Mouse (Mus musculus) neural tube, embryonic 13.5 days (tissue): ENCODE measurements around the gene Trappc13. TPM values are rescaled to one million over a fixed set of nuclear protein-coding genes. Genes with fewer than 3 reads are reported as not detected.
A peak's percentile ranks its signal among the peaks of the same experiment; 100 is the strongest.

Experiments used
- ATAC-seq: fragments of 200-750 bp; cut with Nextera tagmentation; 2 replicates; pipeline ENCODE4 v1.8.0; 2017; ENCODE audit warnings: low read depth, mild to moderate bottlenecking, moderate TSS enrichment, moderate library complexity
- H3K27ac ChIP-seq: fragments of 300-500 bp; sonication (generic); replicated peaks from 2 replicates; pipeline ENCODE4 v1.5.1; 2015; ENCODE audit warnings: moderate library complexity, mild to moderate bottlenecking, inconsistent platforms
- H3K27me3 ChIP-seq: fragments of 300-500 bp; sonication (generic); 2 replicates; pipeline ENCODE4 v1.6.1; 2015; ENCODE audit warnings: mild to moderate bottlenecking, inconsistent platforms
- H3K36me3 ChIP-seq: fragments of 300-500 bp; sonication (generic); 2 replicates; pipeline ENCODE4 v1.6.1; 2015; ENCODE audit warnings: mild to moderate bottlenecking, inconsistent platforms
- H3K4me1 ChIP-seq: fragments of 300-500 bp; sonication (generic); replicated peaks from 2 replicates; pipeline ENCODE4 v1.6.1; 2015; ENCODE audit warnings: inconsistent platforms
- H3K4me2 ChIP-seq: fragments of 300-500 bp; sonication (generic); 2 replicates; pipeline ENCODE4 v1.6.1; 2015; ENCODE audit warnings: inconsistent platforms, mild to moderate bottlenecking, moderate library complexity
- H3K4me3 ChIP-seq: fragments of 300-500 bp; sonication (generic); 2 replicates; pipeline ENCODE4 v1.5.1; 2015; ENCODE audit warnings: mild to moderate bottlenecking, inconsistent platforms
- H3K9ac ChIP-seq: fragments of 300-500 bp; sonication (generic); 2 replicates; pipeline ENCODE4 v1.6.1; 2015; ENCODE audit warnings: moderate library complexity, mild to moderate bottlenecking, inconsistent platforms
- H3K9me3 ChIP-seq: fragments of 300-500 bp; sonication (generic); 2 replicates; pipeline ENCODE4 v1.6.1; 2016; ENCODE audit warnings: inconsistent platforms
- WGBS: fragments of 180-500 bp; shearing (Covaris S2); methylation state at CpG from one replicate; pipeline ENCODE4 v1.1.7; 2015; 5-methylcytosine and 5-hydroxymethylcytosine counted together
- polyA plus RNA-seq: library from polyadenylated mRNA; unstranded; fragments of >200 nt; fragmentation: Nextera tagmentation; extraction: Ambion mirVana; gene quantifications from 2 replicates; pipeline ENCODE4 v1.2.1, GENCODE M21; 2015

The Trappc13 gene
- polyA plus RNA-seq, 1 experiment from 2014 or later, result 62.9 TPM

DNA sequence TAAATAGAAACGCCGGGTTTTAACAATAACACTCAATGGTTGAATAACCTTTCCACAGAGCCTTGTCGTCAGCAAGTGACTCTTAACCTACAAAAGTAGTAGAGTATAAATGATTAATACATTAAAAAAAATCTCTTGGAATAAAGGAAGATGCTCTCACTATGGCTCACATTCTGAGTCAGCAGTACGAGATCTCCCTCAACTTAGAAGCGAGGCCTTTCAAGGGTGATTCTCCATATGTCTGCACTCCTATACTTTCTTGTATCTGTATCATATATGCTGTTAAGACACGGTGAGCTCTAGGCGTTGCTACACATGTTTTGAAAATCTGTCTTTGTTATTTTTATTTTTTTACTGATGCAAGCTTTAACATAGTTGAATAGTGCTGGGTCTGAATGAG, 67.7 kb downstream of the Trappc13 start:
- 38% methylated on average over 7 of the region's 7 CpGs for WGBS

DNA sequence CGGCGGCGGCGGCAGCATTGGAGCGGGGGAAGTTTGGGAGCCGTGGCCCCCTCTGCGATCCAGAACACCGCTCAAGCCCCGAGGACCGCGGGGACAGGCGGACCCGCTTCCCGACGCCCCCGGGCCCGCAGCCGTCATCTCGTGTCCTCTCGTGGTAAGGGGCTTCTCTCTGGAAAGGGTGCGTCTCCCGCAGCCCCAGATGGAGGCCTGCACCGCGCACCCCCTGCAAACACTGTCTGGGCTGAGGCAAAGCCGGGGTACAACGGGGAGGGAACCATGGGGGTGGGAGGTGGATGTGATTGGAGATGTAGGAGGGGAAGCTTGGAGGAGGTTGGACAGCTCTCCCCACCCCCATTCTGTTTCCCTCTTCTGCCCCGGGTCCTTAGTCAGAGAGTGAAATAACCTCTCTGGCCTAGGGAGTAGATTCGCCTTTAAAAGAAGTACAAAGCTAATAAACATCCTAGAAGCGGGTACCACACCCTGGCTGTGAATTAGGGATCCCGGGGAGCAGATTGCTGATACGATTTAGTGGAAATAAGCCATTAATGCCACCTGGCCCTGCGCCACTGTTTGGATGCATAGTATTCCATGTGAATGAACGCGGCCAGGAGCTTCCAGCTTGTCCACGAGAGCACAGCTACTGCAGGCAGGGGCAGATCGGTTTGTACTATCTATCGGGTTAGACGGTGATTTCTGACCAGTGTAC, 68.3 kb downstream of the Trappc13 start:
- H3K27ac ChIP-seq, result peak overlapping the region; percentile 83
- H3K4me2 ChIP-seq, result peak overlapping the region; percentile 92
- peak overlapping the region; percentile 84 for H3K4me3 ChIP-seq
- peaks cover 26% of the 10 kb centered on the region for H3K4me1 ChIP-seq
- peaks cover 23% of the 10 kb centered on the region for H3K36me3 ChIP-seq
- WGBS, result 1% methylated on average over 26 of the region's 38 CpGs
- H3K9ac ChIP-seq, result peak overlapping the region; percentile 85
- ATAC-seq, result peak; percentile 86
- H3K9me3 ChIP-seq, result no peaks in the 10 kb centered on the region
- no peaks in the 10 kb centered on the region for H3K27me3 ChIP-seq

More for the DNA sequence above, 67.7 kb downstream of the Trappc13 start:
- H3K4me2 ChIP-seq, result peak overlapping the region; percentile 92
- peaks cover 28% of the 10 kb centered on the region for H3K36me3 ChIP-seq
- H3K4me1 ChIP-seq, result peaks cover 26% of the 10 kb centered on the region
- H3K4me3 ChIP-seq, result peak overlapping the region; percentile 84
- peak overlapping the region; percentile 83 for H3K27ac ChIP-seq
- H3K27me3 ChIP-seq, result no peaks in the 10 kb centered on the region
- H3K9ac ChIP-seq, result peak overlapping the region; percentile 85
- H3K9me3 ChIP-seq, result no peaks in the 10 kb centered on the region
- no peak for ATAC-seq

DNA sequence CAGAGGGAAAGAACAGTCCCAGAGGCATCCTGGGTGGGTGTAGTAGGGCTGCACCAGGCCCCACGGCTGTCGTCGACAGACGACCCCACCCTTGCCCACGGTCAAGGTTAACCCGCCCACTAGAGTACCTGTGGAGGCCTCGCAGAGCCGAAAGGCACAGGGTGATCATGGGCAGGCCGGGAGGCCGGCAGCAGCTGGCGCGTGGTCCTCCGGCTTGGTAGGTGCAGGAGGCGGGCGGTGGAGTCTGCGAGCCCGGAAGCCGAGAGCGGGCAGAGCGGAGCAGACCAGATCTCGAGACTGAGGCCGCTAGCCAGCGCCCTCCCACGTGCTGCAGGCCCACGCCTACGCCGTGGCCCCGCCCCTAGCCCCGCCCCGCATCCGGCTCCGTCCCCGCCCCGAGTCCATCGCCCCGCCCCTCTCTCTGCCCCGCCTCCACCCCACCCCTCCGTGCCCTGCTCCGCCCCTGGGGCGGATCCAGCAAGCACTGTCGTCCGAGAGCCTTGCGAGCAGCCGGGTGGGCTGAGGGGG, 68.9 kb downstream of the Trappc13 start, which contains the start of the genes Nln and Sgtb:
Nln (minus strand) TSS at position 327 of the 528 bp plus-strand sequence.
Sgtb (plus strand) TSS at position 454 of the 528 bp plus-strand sequence.
- Histone ChIP-seq H3K27me3 (no peaks in the 10 kb centered on the region), H3K4me3 (peak within 1 kb of the TSS; percentile 84), H3K9me3 (peaks cover 5% of the 10 kb centered on the region; the same call in 1 of the 2 replicates), H3K27ac (peak within 1 kb of the TSS; percentile 83), H3K9ac (peak within 1 kb of the TSS; percentile 85), H3K36me3 (peaks cover 18% of the 10 kb centered on the region), H3K4me2 (peak within 1 kb of the TSS; percentile 92), H3K4me1 (peaks cover 26% of the 10 kb centered on the region)
- 0% methylated on average over 29 of the region's 44 CpGs for WGBS
- ATAC-seq, result peak; percentile 95

DNA sequence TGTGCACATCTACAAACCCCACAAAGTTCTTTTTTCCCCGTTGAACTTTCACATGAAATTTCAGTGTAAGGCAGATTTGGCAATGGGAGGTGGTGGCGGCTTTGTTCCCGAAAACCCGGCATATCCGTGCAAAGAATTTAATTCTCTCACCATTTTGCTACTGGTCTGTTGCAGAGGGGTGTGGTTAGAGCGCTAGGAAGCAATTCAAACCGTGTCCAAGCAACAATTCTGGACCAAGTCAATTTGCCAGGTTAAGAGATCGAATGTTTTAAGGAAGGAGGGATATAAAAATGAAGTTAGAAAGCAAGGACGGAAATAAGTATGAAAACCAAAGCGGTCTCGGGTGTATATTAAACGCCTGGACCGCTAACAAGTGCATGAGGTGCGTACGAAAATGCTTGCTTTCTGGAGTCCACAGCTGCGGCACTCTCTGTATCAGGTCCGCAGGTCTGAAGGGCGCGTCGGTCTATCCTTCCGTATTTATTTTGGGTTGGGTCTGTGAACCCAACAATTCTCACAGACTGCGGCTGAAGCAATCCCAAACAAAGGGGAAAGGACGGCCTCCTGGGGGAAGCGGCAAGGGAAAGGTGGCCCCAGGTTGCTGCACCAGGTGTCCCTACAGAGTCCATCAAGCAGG, 69.5 kb downstream of the Trappc13 start:
- Histone ChIP-seq H3K27me3 (no peaks in the 10 kb centered on the region), H3K27ac (peak overlapping the region; percentile 46), H3K4me1 (peaks cover 26% of the 10 kb centered on the region), H3K4me3 (peak overlapping the region; percentile 84), H3K9ac (peak overlapping the region; percentile 79), H3K9me3 (peaks cover 6% of the 10 kb centered on the region; the same call in 1 of the 2 replicates), H3K4me2 (peak overlapping the region; percentile 92), H3K36me3 (peaks cover 20% of the 10 kb centered on the region)
- under 1% methylated on average over 24 of the region's 24 CpGs for WGBS
- ATAC-seq, result peak; percentile 29

DNA sequence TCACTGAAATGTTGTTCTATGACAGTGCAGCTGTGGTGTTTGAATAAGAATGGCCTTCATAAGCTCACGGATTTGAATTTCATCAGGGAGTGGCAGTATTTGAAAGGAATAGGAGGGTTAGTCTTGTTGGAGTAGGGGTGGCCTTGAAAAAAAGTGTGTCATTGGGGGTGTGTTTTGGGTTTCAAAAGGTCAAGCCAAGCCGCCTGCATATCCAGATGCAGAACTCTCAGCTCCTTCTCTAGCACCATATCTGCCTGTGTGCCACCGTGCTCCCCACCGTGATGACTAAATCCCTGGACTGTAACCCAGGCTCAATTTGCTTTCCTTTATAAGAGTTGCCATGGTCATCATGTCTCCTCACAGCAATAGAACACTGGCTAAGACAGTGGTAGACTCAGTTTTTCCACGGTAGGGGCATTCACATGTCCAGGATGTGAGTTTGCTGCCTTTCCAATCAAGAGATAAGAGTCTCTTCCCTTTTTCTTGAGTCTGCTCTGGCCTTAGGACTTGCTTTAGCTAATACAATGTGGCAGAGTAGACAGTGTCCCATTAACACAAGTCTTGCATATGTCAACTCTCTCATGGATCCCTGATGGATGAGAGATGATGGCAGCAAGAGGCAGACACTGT, 76.5 kb downstream of the Trappc13 start:
- H3K27ac ChIP-seq, result no peak overlapping the region
- H3K9ac ChIP-seq, result no peak overlapping the region
- no peaks in the 10 kb centered on the region for H3K4me1 ChIP-seq
- no peak overlapping the region for H3K4me2 ChIP-seq
- no peak for ATAC-seq
- no peaks in the 10 kb centered on the region for H3K27me3 ChIP-seq
- H3K9me3 ChIP-seq, result peaks cover 6% of the 10 kb centered on the region; the same call in 1 of the 2 replicates
- H3K36me3 ChIP-seq, result peaks cover 11% of the 10 kb centered on the region; the same call in 1 of the 2 replicates
- WGBS, result 92% methylated on average over 5 of the region's 5 CpGs
- H3K4me3 ChIP-seq, result no peak overlapping the region

DNA sequence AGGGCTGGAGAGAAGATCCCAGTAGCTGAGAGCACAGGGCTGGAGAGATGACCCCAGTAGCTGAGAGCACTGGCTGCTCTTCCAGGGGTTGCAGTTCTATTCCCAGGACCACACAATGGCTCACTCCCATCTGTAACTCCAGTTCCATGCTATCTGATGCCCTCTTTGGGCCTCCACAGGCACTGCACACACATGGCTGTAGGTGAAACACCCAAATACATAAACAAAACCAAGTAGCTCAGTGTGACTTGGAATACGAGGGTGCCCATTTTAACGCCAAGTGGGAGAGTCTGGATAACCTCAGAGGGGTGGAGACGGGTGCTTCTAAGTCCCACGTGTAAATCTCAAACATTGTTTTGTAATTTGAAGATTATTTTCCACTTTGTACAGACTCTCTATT, 77.9 kb downstream of the Trappc13 start:
- no peaks in the 10 kb centered on the region for H3K4me1 ChIP-seq
- H3K27me3 ChIP-seq, result no peaks in the 10 kb centered on the region
- H3K9ac ChIP-seq, result no peak overlapping the region
- H3K27ac ChIP-seq, result no peak overlapping the region
- H3K4me2 ChIP-seq, result no peak overlapping the region
- peaks cover 6% of the 10 kb centered on the region; the same call in 1 of the 2 replicates for H3K9me3 ChIP-seq
- no peak for ATAC-seq
- peaks cover 8% of the 10 kb centered on the region; the same call in 1 of the 2 replicates for H3K36me3 ChIP-seq
- no peak overlapping the region for H3K4me3 ChIP-seq
- WGBS, result 89% methylated on average over 4 of the region's 4 CpGs

DNA sequence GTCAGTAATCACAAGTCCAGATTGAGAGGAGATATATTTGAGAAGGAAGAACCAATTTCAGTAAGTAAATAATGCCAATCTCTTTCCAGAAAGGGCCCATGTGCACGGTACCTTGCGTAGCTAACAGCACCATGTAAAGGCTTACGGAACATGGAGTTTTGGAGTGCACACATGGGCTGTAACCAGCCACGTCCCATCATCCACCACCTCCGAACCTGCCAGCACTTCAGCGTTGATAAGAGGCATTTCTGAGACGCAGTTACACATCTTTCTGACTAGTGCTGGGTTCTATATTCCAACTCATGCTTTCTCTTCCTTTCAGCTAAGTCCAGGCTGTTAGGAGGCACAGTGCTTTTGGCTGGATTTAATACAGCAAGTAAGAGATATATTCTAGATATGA, 81.1 kb downstream of the Trappc13 start:
- no peak overlapping the region for H3K4me3 ChIP-seq

DNA sequence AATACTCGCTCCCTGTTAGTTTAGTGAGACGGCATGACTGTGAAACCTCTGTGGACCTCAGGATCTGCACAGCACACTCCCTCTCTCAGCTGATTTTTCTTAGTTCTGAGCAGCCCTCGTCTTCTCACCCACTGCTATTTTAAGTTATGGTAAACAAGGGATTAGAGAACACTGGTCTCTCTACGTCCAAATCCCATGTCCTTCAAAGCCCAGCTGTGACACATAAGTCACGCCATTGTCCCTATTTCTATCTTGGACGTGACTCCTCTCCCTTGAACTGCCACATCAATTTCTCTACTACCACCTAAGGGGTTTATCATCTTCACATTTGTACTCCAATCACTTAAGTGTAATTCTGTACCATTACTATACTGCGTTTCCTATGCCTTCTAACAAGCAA, 82.3 kb downstream of the Trappc13 start:
- 69% methylated on average over 7 of the region's 7 CpGs for WGBS
- H3K27ac ChIP-seq, result no peak overlapping the region
- no peaks in the 10 kb centered on the region for H3K27me3 ChIP-seq
- no peaks in the 10 kb centered on the region for H3K4me1 ChIP-seq
- H3K36me3 ChIP-seq, result no peaks in the 10 kb centered on the region
- no peak overlapping the region for H3K4me2 ChIP-seq
- H3K9me3 ChIP-seq, result no peaks in the 10 kb centered on the region
- ATAC-seq, result no peak
- no peak overlapping the region for H3K4me3 ChIP-seq
- H3K9ac ChIP-seq, result no peak overlapping the region

More for the DNA sequence above, 81.1 kb downstream of the Trappc13 start:
- no peaks in the 10 kb centered on the region for H3K9me3 ChIP-seq
- H3K9ac ChIP-seq, result no peak overlapping the region
- H3K4me1 ChIP-seq, result no peaks in the 10 kb centered on the region
- H3K27ac ChIP-seq, result no peak overlapping the region
- ATAC-seq, result no peak
- 95% methylated on average over 7 of the region's 7 CpGs for WGBS
- no peak overlapping the region for H3K4me2 ChIP-seq
- H3K27me3 ChIP-seq, result no peaks in the 10 kb centered on the region
- no peaks in the 10 kb centered on the region for H3K36me3 ChIP-seq

DNA sequence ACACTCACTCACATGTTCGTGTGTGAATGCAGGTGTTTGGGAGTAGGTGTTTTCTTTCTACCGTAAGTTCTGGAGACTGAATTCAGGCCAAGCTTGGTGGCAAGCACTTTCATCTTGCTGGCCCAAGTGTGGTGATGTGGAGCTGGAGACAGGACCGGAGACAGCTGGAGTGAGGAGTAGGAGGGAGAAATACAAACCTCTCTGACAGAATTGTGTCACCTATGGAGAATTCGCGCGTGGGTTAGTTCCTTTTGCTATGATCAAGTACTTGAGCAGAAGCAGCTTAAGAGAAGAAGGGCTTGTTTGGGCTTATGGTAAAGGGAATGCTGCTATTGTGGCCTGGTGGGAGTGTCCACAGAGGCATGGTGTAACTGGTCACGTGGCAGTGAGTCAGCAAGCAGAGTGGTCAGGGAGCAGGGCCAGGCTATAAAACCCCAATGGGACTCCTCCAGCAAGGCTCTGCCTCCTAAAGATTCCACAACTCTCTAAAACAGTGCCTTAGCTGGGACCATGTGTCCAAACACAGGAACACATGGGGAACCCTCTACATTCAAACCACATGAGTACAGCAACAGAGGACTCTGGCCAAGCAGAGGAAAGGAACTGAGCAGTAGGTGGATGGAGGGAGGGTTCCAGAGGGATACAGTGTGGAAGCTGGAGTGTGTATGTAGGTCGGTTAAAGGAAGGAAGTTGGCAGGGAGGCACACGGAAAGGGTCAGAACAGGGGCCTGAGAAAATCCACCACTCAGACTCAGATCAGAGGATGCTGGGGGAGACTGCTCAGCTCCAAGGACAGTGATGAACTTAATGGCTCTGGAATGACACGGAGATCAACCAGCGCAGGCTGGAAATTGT, 83.5 kb downstream of the Trappc13 start:
- Histone ChIP-seq H3K4me2 (no peak overlapping the region), H3K27ac (no peak overlapping the region), H3K4me3 (no peak overlapping the region), H3K9ac (no peak overlapping the region), H3K27me3 (no peaks in the 10 kb centered on the region), H3K36me3 (no peaks in the 10 kb centered on the region), H3K4me1 (no peaks in the 10 kb centered on the region), H3K9me3 (no peaks in the 10 kb centered on the region)
- WGBS, result 84% methylated on average over 11 of the region's 11 CpGs
- ATAC-seq, result no peak
